Mouse (Mus musculus) MEL (cell line): ENCODE data around the gene Babam2.

Experiments
- BHLHE40 ChIP-seq: IDR thresholded peaks from 2 replicates; pipeline ENCODE4 v1.6.1; 2012; ENCODE audit warnings: low read depth, mild to moderate bottlenecking, inconsistent platforms, low read length, improper control_type of control experiment, borderline replicate concordance
- CTCF ChIP-seq, 3 experiments: IDR thresholded peaks in 2 of 3; conservative IDR thresholded peaks in 1 of 3; 2 replicates each; pipeline ENCODE4 v1.5.1; 2011 to 2012; ENCODE audit warnings: low read length in 3 of 3, low read depth in 2 of 3, mild to moderate bottlenecking in 2 of 3, improper control_type of control experiment in 1 of 3, inconsistent platforms in 1 of 3, mixed read lengths in 1 of 3, moderate library complexity in 1 of 3; ENCODE audit not compliant: control insufficient read depth in 1 of 3, insufficient read depth in 1 of 3, poor library complexity in 1 of 3, severe bottlenecking in 1 of 3
- EP300 ChIP-seq, 2 experiments: IDR thresholded peaks; 2 replicates each; pipeline ENCODE4 v1.6.1; 2011; ENCODE audit warnings: improper control_type of control experiment in 2 of 2, low read length in 2 of 2, low read depth in 1 of 2, mild to moderate bottlenecking in 1 of 2
- JUND ChIP-seq: IDR thresholded peaks from 2 replicates; pipeline ENCODE4 v1.6.1; 2011; ENCODE audit warnings: low read depth, mild to moderate bottlenecking, improper control_type of control experiment, low read length
- MAX ChIP-seq: IDR thresholded peaks from 2 replicates; pipeline ENCODE4 v1.6.1; 2011; ENCODE audit warnings: low read length, improper control_type of control experiment
- MXI1 ChIP-seq: IDR thresholded peaks from 2 replicates; pipeline ENCODE4 v1.6.1; 2011; ENCODE audit warnings: mild to moderate bottlenecking, low read depth, low read length, improper control_type of control experiment
- MYC ChIP-seq: IDR thresholded peaks from 2 replicates; pipeline ENCODE4 v1.6.1; 2011; ENCODE audit warnings: low read depth, mild to moderate bottlenecking, low read length, improper control_type of control experiment, moderate library complexity
- RCOR1 ChIP-seq: IDR thresholded peaks from 2 replicates; pipeline ENCODE4 v1.6.1; 2012; ENCODE audit warnings: low read depth, mild to moderate bottlenecking, inconsistent platforms, low read length, improper control_type of control experiment
- SIN3A ChIP-seq: IDR thresholded peaks from 2 replicates; pipeline ENCODE4 v1.6.1; 2012; ENCODE audit warnings: low read length, improper control_type of control experiment, inconsistent platforms
- ZMIZ1 ChIP-seq: IDR thresholded peaks from 2 replicates; pipeline ENCODE4 v1.6.1; 2012; ENCODE audit warnings: low read depth, mild to moderate bottlenecking, inconsistent platforms, low read length, improper control_type of control experiment, moderate library complexity
- ZNF384 ChIP-seq: IDR thresholded peaks from 2 replicates; pipeline ENCODE4 v1.6.1; 2012; ENCODE audit warnings: low read depth, mild to moderate bottlenecking, inconsistent platforms, low read length, improper control_type of control experiment

DNA sequence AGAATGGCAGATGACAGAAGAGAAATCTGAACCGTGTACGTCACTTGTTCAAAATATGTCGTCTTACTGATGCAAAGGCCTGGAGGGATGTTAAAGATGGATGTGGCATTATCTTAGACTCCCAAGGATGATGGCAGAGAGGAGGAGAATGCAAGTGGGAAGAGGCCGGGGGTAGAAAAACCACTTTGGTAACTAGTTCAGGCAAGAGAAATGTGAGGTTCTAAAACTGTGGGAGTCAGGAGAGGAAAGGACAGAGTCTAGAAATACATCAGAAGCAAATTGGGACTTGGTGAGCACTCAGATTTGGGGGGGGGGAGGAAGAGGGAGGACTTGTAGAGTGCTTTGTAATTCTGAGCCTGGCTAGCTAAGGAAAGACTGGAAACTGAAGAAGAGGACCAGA lies 340.1 kb downstream of the Babam2 start:
- TF ChIP-seq EP300 (IDR thresholded peaks at IDR 0.05; ENCODE audit: low read depth in 1 of 2, low read length in 2 of 2) (no peak), BHLHE40 (no peak), ZMIZ1 (no peak), MYC (no peak), MXI1 (no peak), JUND (no peak), RCOR1 (no peak), CTCF (IDR thresholded peaks at IDR 0.05 in 2 of 3, conservative IDR thresholded peaks at IDR 0.05 in 1 of 3; ENCODE audit: control insufficient read depth in 1 of 3, insufficient read depth in 1 of 3, low read depth in 2 of 3, low read length in 3 of 3, poor library complexity in 1 of 3, severe bottlenecking in 1 of 3) (no peak), ZNF384 (no peak), SIN3A (no peak), MAX (no peak)
